Mouse (Mus musculus): ENCODE data around the gene Hyal4. TPM values are rescaled to one million over a fixed set of nuclear protein-coding genes. Genes with fewer than 3 reads are reported as not detected.

Hyal4 gene
- polyA plus RNA-seq, 1 experiment from 2014 or later: not detected

- Histone ChIP-seq H3K4me3 (ENCODE audit: low read depth, low read length) (no peak overlapping the region), H3K4me2 (replicated peaks; ENCODE audit: low read depth, low read length) (no peak overlapping the region), H3K27me3 (ENCODE audit: control insufficient read depth, insufficient read depth, low read length) (no peaks in the 10 kb centered on the region), H3K9ac (replicated peaks; ENCODE audit: low read depth, low read length) (no peak overlapping the region), H3K27ac (ENCODE audit: low read length) (no peak overlapping the region), H3K9me3 (ENCODE audit: control insufficient read depth, low read depth, low read length) (no peaks in the 10 kb centered on the region), H3K36me3 (ENCODE audit: control insufficient read depth, insufficient read depth, low read length) (no peaks in the 10 kb centered on the region), H3K4me1 (ENCODE audit: control insufficient read depth, insufficient read depth, low read length) (no peaks in the 10 kb centered on the region)
- no peak for ATAC-seq (ENCODE audit: insufficient number of reproducible peaks, insufficient read depth, low FRiP score, low read depth)
- WGBS: 49% methylated on average over 2 of the region's 2 CpGs
These were observed 31.1 kb downstream of the Hyal4 start for GRCm38 (mm10) chr6:24779182-24779581.

GRCm38 (mm10) chr6:24790888-24791287 lies 42.8 kb downstream of the Hyal4 start, which contains the start of gene Spam1:
Spam1 (plus strand) TSS chr6:24791188.
- H3K4me3 ChIP-seq (ENCODE audit: low read depth, low read length): no peak within 1 kb of the TSS
- H3K4me2 ChIP-seq (replicated peaks; ENCODE audit: low read depth, low read length): no peak within 1 kb of the TSS
- no peaks in the 10 kb centered on the region for H3K36me3 ChIP-seq (ENCODE audit: control insufficient read depth, insufficient read depth, low read length)
- H3K4me1 ChIP-seq (ENCODE audit: control insufficient read depth, insufficient read depth, low read length): no peaks in the 10 kb centered on the region
- no peak within 1 kb of the TSS for H3K27ac ChIP-seq (ENCODE audit: low read length)
- no peak for ATAC-seq (ENCODE audit: insufficient number of reproducible peaks, insufficient read depth, low FRiP score, low read depth)
- H3K9ac ChIP-seq (replicated peaks; ENCODE audit: low read depth, low read length): no peak within 1 kb of the TSS
- no peaks in the 10 kb centered on the region for H3K27me3 ChIP-seq (ENCODE audit: control insufficient read depth, insufficient read depth, low read length)
- no peaks in the 10 kb centered on the region for H3K9me3 ChIP-seq (ENCODE audit: control insufficient read depth, low read depth, low read length)

Other genes starting within 250 kb of the Hyal4 start
- gene Iqub, start 233.3 kb upstream of the Hyal4 start, polyA plus RNA-seq (2014; fragmentation: Nextera tagmentation; extraction: Ambion mirVana): 0.08 TPM in 1 of 2 replicates, not detected in the other
- gene Ndufa5, start 220.3 kb upstream of the Hyal4 start, polyA plus RNA-seq (2014; fragmentation: Nextera tagmentation; extraction: Ambion mirVana): 348 and 357 TPM in 2 replicates
- gene Asb15, start 220.2 kb upstream of the Hyal4 start, polyA plus RNA-seq (2014; fragmentation: Nextera tagmentation; extraction: Ambion mirVana): not detected in 2 replicates
- gene Lmod2, start 150.6 kb upstream of the Hyal4 start, polyA plus RNA-seq (2014; fragmentation: Nextera tagmentation; extraction: Ambion mirVana): not detected in 2 replicates
- 59.8 and 60.2 TPM in 2 replicates for gene Wasl, start 83.3 kb upstream of the Hyal4 start, polyA plus RNA-seq (2014; fragmentation: Nextera tagmentation; extraction: Ambion mirVana)
- gene Hyal6, start 15.1 kb upstream of the Hyal4 start, polyA plus RNA-seq (2014; fragmentation: Nextera tagmentation; extraction: Ambion mirVana): not detected in 2 replicates
- gene Spam1, start 42.9 kb downstream of the Hyal4 start, polyA plus RNA-seq (2014; fragmentation: Nextera tagmentation; extraction: Ambion mirVana): not detected in 2 replicates
- gene Hyal5, start 109.7 kb downstream of the Hyal4 start, polyA plus RNA-seq (2014; fragmentation: Nextera tagmentation; extraction: Ambion mirVana): not detected in 2 replicates
- 1.0 TPM in 2 replicates for gene Tmem229a, start 208.0 kb downstream of the Hyal4 start, polyA plus RNA-seq (2014; fragmentation: Nextera tagmentation; extraction: Ambion mirVana)

Data from stomach, embryonic 14.5 days (tissue).